Mouse (Mus musculus) forebrain, embryonic 10.5 days (tissue): ENCODE measurements around the gene Pld1. TPM values are rescaled to one million over a fixed set of nuclear protein-coding genes. Genes with fewer than 3 reads are reported as not detected.

Experiments
- DNase-seq: peaks from one replicate; pipeline ENCODE4 v3.0.0-alpha.2; 2017; ENCODE audit warnings: low spot score; ENCODE audit errors: extremely low spot score
- H3K27ac ChIP-seq: fragments of 300-500 bp; sonication (generic); 2 replicates; pipeline ENCODE4 v1.5.1; 2016; ENCODE audit warnings: mild to moderate bottlenecking
- H3K27me3 ChIP-seq: fragments of 300-500 bp; sonication (generic); 2 replicates; pipeline ENCODE4 v1.6.1; 2016; ENCODE audit warnings: mild to moderate bottlenecking; ENCODE audit not compliant: poor library complexity, severe bottlenecking
- H3K36me3 ChIP-seq: fragments of 300-500 bp; sonication (generic); replicated peaks from 2 replicates; pipeline ENCODE4 v1.6.1; 2016; ENCODE audit warnings: mild to moderate bottlenecking, moderate library complexity
- H3K4me1 ChIP-seq: fragments of 300-500 bp; sonication (generic); 2 replicates; pipeline ENCODE4 v1.6.1; 2016
- H3K4me3 ChIP-seq: fragments of 300-500 bp; sonication (generic); 2 replicates; pipeline ENCODE4 v1.5.1; 2016; ENCODE audit warnings: mild to moderate bottlenecking, moderate library complexity
- H3K9me3 ChIP-seq: fragments of 300-500 bp; sonication (generic); 2 replicates; pipeline ENCODE4 v1.6.1; 2016; ENCODE audit warnings: mild to moderate bottlenecking, moderate library complexity
- WGBS: fragments of 180-500 bp; shearing (Covaris S2); methylation state at CpG from one replicate; pipeline ENCODE4 v1.1.7; 2016; 5-methylcytosine and 5-hydroxymethylcytosine counted together
- polyA plus RNA-seq: library from polyadenylated mRNA; unstranded; fragments of >200 nt; fragmentation: Nextera tagmentation; extraction: Ambion mirVana; gene quantifications from 2 replicates; pipeline ENCODE4 v1.2.1, GENCODE M21; 2016

Gene Pld1
- polyA plus RNA-seq, 1 experiment from 2014 or later = 1.8 TPM

DNA sequence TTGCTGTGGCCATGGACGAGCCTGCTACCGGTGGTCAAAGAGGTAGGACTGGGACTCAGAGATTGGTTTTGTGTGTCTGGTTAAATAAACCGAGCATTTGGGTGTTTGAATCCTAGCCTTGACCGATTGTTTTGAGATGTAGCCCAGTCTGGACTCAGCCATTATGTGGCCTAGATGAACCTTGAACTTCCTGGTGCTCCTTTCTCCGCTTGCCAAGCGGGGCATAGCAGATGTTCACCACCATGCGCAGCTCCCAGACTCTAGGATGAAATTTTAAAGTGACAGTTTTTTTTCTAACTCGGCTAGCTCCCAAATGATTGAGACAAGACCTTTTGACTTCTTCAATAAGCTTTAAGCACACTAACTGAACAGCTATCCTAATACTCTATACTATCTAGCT is 102.7 kb downstream of the Pld1 start:
- no peak for DNase-seq
- Histone ChIP-seq H3K27me3 (no peaks in the 10 kb centered on the region), H3K4me3 (no peak overlapping the region), H3K9me3 (0 out of 2 replicates have a peak, but pooled peaks cover 4% of the 10 kb centered on the region), H3K36me3 (no peaks in the 10 kb centered on the region), H3K4me1 (peaks cover 11% of the 10 kb centered on the region), H3K27ac (no peak overlapping the region)
- WGBS = 91% methylated on average over 8 of the region's 8 CpGs

- Histone ChIP-seq H3K27me3 (no peaks in the 10 kb centered on the region), H3K27ac (no peak overlapping the region), H3K9me3 (0 out of 2 replicates have a peak, but pooled peaks cover 4% of the 10 kb centered on the region), H3K4me1 (peaks cover 11% of the 10 kb centered on the region), H3K4me3 (no peak overlapping the region), H3K36me3 (no peaks in the 10 kb centered on the region)
- 94% methylated on average over 4 of the region's 4 CpGs for WGBS
- no peak for DNase-seq
Measured at GRCm38 (mm10) chr3:28042366-28042765, 103.9 kb downstream of the Pld1 start.

GRCm38 (mm10) chr3:28047599-28047998 is 109.1 kb downstream of the Pld1 start:
- no peaks in the 10 kb centered on the region for H3K4me1 ChIP-seq
- WGBS = 90% methylated on average over 5 of the region's 5 CpGs
- no peak overlapping the region for H3K27ac ChIP-seq
- no peaks in the 10 kb centered on the region for H3K27me3 ChIP-seq
- no peak overlapping the region for H3K4me3 ChIP-seq
- DNase-seq = no peak
- H3K36me3 ChIP-seq = no peaks in the 10 kb centered on the region
- no peaks in the 10 kb centered on the region for H3K9me3 ChIP-seq

DNA sequence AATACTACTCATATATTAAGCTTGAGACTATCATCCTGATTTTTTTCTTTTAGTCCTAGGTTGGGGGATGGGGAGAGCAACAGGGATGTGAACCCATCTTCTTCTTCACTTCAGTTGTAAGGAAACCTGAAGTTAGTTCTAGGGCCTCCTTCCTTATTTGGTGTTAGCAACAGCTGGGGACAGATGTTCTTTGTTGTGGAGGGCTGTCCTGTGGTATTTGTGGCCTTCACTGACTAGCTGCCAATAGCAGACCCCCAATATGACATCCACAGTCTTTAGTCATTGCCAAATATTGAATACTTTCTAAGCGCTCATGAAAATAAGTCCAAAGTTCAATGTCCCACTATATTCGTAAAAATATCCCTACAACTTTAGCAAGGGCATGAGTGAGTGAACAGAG is 111.0 kb downstream of the Pld1 start:
- no peaks in the 10 kb centered on the region for H3K36me3 ChIP-seq
- no peak overlapping the region for H3K4me3 ChIP-seq
- H3K9me3 ChIP-seq = no peaks in the 10 kb centered on the region
- no peak for DNase-seq
- no peaks in the 10 kb centered on the region for H3K27me3 ChIP-seq
- H3K4me1 ChIP-seq = no peaks in the 10 kb centered on the region
- H3K27ac ChIP-seq = no peak overlapping the region
- WGBS = 93% methylated on average over 2 of the region's 2 CpGs

DNA sequence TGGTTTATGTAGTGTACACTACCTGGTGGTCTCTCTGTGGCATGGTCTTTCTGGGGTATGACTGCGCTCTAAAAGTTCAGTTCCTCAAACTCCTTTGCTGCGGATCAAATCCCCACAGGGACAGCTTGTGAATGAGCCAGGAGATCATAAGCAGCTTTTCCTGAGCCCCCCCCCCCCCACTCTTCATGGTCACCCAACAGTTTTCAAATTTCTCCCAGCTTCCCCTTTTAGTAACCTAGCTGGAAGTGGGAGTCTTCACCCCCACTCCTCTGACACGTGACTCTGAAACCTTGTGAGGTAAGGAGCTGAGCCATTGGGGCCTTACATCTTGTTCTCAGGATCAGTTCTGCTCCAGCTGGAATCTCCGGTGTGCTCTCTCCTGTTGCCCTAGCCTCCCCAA is 114.6 kb downstream of the Pld1 start:
- no peaks in the 10 kb centered on the region for H3K9me3 ChIP-seq
- H3K27me3 ChIP-seq = no peaks in the 10 kb centered on the region
- H3K27ac ChIP-seq = no peak overlapping the region
- DNase-seq = no peak
- H3K36me3 ChIP-seq = no peaks in the 10 kb centered on the region
- WGBS = 86% methylated on average over 4 of the region's 4 CpGs
- H3K4me1 ChIP-seq = peaks cover 4% of the 10 kb centered on the region; the same call in 1 of the 2 replicates
- no peak overlapping the region for H3K4me3 ChIP-seq

GRCm38 (mm10) chr3:28060713-28061112 is 122.2 kb downstream of the Pld1 start:
- H3K9me3 ChIP-seq = peaks cover 5% of the 10 kb centered on the region; the same call in 1 of the 2 replicates
- H3K36me3 ChIP-seq = no peaks in the 10 kb centered on the region
- no peaks in the 10 kb centered on the region for H3K27me3 ChIP-seq
- no peak overlapping the region for H3K27ac ChIP-seq
- H3K4me1 ChIP-seq = peaks cover 5% of the 10 kb centered on the region; the same call in 1 of the 2 replicates
- DNase-seq = no peak
- H3K4me3 ChIP-seq = no peak overlapping the region
- 91% methylated on average over 4 of the region's 4 CpGs for WGBS

GRCm38 (mm10) chr3:28061155-28061554 is 122.7 kb downstream of the Pld1 start:
- no peak for DNase-seq
- H3K4me3 ChIP-seq = no peak overlapping the region
- no peaks in the 10 kb centered on the region for H3K36me3 ChIP-seq
- H3K27ac ChIP-seq = no peak overlapping the region
- peaks cover 5% of the 10 kb centered on the region; the same call in 1 of the 2 replicates for H3K4me1 ChIP-seq
- H3K9me3 ChIP-seq = peaks cover 5% of the 10 kb centered on the region; the same call in 1 of the 2 replicates
- H3K27me3 ChIP-seq = no peaks in the 10 kb centered on the region

GRCm38 (mm10) chr3:28079211-28079610 is 140.7 kb downstream of the Pld1 start:
- H3K27ac ChIP-seq = no peak overlapping the region
- 86% methylated on average over 3 of the region's 3 CpGs for WGBS
- DNase-seq = no peak
- no peak overlapping the region for H3K4me3 ChIP-seq
- no peaks in the 10 kb centered on the region for H3K27me3 ChIP-seq
- no peaks in the 10 kb centered on the region; the same call in 1 of the 2 replicates for H3K9me3 ChIP-seq
- no peaks in the 10 kb centered on the region for H3K4me1 ChIP-seq
- H3K36me3 ChIP-seq = no peaks in the 10 kb centered on the region

- no peaks in the 10 kb centered on the region; the same call in 1 of the 2 replicates for H3K9me3 ChIP-seq
- H3K4me1 ChIP-seq = no peaks in the 10 kb centered on the region
- no peak overlapping the region for H3K4me3 ChIP-seq
- H3K27me3 ChIP-seq = no peaks in the 10 kb centered on the region
- no peak for DNase-seq
- H3K36me3 ChIP-seq = no peaks in the 10 kb centered on the region
- WGBS = 98% methylated on average over 1 of the region's 1 CpGs
- H3K27ac ChIP-seq = no peak overlapping the region
Measured at GRCm38 (mm10) chr3:28080116-28080515, 141.6 kb downstream of the Pld1 start.

DNA sequence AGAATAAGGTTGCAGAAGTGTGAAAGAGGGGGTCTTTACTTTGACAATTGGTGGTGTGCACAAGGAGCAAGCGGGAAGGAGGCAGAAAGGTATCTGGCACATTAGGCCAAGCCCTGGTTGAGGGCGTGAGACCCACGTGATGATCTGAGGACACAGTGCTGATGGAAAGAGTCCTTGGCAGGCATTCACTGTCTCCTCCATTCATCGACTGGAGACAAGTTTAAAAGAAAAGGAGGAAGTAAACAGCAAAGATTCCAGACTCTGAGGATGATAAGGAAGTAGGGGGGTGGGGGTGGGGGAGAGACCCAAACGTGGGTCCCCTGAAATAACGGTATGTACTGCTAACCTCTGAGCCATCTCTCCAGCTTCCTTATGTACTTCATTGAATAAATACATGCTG is 142.5 kb downstream of the Pld1 start:
- no peaks in the 10 kb centered on the region for H3K4me1 ChIP-seq
- no peak overlapping the region for H3K27ac ChIP-seq
- no peak overlapping the region for H3K4me3 ChIP-seq
- DNase-seq = no peak
- WGBS = 80% methylated on average over 6 of the region's 6 CpGs
- H3K9me3 ChIP-seq = no peaks in the 10 kb centered on the region; the same call in 1 of the 2 replicates
- no peaks in the 10 kb centered on the region for H3K27me3 ChIP-seq
- no peaks in the 10 kb centered on the region for H3K36me3 ChIP-seq

- no peak overlapping the region for H3K4me3 ChIP-seq
- no peaks in the 10 kb centered on the region for H3K36me3 ChIP-seq
- no peaks in the 10 kb centered on the region for H3K4me1 ChIP-seq
- 84% methylated on average over 3 of the region's 3 CpGs for WGBS
- no peak overlapping the region for H3K27ac ChIP-seq
- H3K9me3 ChIP-seq = no peaks in the 10 kb centered on the region
- no peaks in the 10 kb centered on the region for H3K27me3 ChIP-seq
- DNase-seq = no peak
Measured at GRCm38 (mm10) chr3:28083218-28083617, 144.7 kb downstream of the Pld1 start.

DNA sequence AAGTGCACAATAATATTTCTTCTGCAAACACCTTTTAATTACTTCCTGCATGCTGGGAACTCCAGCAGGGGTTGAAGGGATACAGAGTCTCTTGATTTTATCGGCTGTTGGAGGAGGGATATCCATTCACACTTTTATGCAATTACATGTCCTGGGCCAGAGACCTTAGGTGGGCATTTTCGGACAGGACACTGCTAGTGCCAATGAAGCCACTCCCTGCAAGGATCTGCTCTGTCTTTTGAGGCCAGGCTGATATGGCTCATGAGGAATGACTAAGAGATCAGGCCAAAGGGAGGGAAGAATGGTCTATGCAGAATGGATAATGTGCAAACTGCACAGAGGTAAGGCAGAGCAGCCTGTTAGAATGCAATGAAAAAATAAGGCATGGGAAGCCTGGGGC is 145.8 kb downstream of the Pld1 start:
- H3K36me3 ChIP-seq = no peaks in the 10 kb centered on the region
- no peaks in the 10 kb centered on the region for H3K9me3 ChIP-seq
- no peak for DNase-seq
- no peak overlapping the region for H3K4me3 ChIP-seq
- 83% methylated on average over 2 of the region's 2 CpGs for WGBS
- H3K27ac ChIP-seq = no peak overlapping the region
- H3K4me1 ChIP-seq = no peaks in the 10 kb centered on the region; the same call in 1 of the 2 replicates
- no peaks in the 10 kb centered on the region for H3K27me3 ChIP-seq

- Histone ChIP-seq H3K27me3 (no peaks in the 10 kb centered on the region), H3K4me3 (no peak overlapping the region), H3K27ac (no peak overlapping the region), H3K36me3 (no peaks in the 10 kb centered on the region), H3K4me1 (peaks cover 3% of the 10 kb centered on the region; the same call in 1 of the 2 replicates), H3K9me3 (no peaks in the 10 kb centered on the region)
- WGBS = 41% methylated on average over 1 of the region's 1 CpGs
- no peak for DNase-seq
Measured at GRCm38 (mm10) chr3:28091296-28091695, 152.8 kb downstream of the Pld1 start.

GRCm38 (mm10) chr3:28091741-28092140 is 153.2 kb downstream of the Pld1 start:
- DNase-seq = no peak
- Histone ChIP-seq H3K36me3 (no peaks in the 10 kb centered on the region), H3K27ac (no peak overlapping the region), H3K9me3 (no peaks in the 10 kb centered on the region), H3K27me3 (no peaks in the 10 kb centered on the region), H3K4me3 (no peak overlapping the region), H3K4me1 (peaks cover 3% of the 10 kb centered on the region; the same call in 1 of the 2 replicates)
- 87% methylated on average over 2 of the region's 2 CpGs for WGBS
